Mouse (Mus musculus): ENCODE data around the gene Dolpp1. TPM values are rescaled to one million over a fixed set of nuclear protein-coding genes. Genes with fewer than 3 reads are reported as not detected.

The Dolpp1 gene
- total RNA-seq, 2 experiments from 2014 or later: 24.4 to 27.0 TPM

DNA sequence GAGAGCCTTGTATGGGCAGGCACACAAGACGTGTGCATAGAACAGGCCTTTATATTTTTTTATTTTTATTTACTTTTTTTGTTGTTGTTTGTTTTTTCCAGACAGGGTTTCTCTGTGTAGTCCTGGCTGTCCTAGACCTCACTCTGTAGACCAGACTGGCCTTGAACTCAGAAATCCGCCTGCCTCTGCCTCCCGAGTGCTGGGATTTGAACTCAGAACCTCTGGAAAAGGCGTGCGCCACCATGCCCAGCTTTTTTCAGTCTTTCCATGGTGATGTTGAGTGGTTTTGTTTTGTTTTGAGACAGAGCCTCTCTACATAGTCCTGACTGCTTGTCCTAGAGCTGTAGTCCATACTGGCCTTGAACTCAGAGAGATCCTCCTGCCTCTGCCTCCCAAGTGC lies 19.3 kb upstream of the Dolpp1 start:
- intact Hi-C loops (cut with DNase I): no loop called here

DNA sequence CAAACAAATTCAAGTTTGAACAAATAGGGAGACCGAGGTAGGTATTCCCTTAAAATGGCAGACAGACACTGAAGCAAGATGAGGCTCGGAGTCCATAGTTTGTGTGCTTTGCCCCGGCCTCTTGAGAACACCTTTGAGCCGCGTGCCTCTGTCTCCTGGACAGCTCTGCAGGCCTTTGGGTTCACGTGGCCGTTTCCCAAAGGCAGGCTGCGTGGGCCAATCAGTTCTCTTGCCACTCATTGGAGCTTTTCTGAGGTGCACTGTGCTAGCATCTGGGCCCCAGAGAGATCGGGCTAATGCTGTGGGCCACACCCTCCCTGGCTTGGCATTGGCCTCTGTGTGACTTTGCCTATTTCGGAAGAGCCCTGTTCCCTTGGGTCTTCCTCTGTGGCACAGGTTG lies 16.2 kb upstream of the Dolpp1 start:
- DNase-seq (ENCODE audit: low spot score in 2 of 2): no peak
- intact Hi-C loops (cut with DNase I): no loop called here

More for the DNA sequence above, 19.3 kb upstream of the Dolpp1 start:
- no peak for DNase-seq (ENCODE audit: low spot score in 2 of 2)

DNA sequence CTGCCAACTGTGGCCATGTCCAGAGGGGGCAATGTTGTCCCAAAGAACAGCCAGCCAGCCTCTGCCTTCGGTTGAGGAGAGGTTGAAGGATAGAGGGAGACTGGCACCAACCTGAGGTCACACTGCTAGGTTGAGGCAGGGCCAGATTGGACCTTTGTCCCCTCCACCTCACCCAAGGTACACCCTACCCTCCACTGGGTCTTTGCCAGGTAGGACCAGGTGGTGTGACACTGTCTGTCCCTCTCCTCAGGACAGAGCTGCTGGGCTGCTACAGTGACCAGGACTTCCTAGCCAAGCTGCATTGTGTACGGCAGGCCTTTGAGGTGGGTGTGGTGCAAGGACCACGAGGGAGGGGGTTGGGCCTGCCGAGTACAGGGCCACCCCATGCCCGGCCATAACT lies 14.3 kb upstream of the Dolpp1 start:
- intact Hi-C loops (cut with DNase I): no loop called here
- no peak for DNase-seq (ENCODE audit: low spot score in 2 of 2)

DNA sequence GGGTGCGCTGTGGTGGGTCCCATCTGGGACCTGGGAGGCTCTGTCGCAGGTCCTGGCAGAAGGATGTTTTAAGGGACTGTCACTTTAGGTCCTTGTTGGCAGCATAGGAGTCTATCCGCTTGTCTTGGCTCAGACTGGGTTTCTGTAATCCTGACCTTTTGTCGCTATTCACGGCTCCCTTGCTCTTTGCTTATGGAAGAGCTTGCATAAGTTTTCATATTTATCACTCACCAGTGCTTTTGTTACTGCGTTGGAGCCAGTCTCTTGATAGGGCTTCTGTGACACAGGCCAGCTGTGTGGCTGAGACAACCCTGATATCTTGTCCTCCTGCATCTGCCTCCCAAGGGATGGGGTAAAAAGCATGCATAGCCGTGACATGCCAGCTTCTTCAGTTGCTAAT lies 12.7 kb upstream of the Dolpp1 start:
- DNase-seq (ENCODE audit: low spot score in 2 of 2): no peak
- intact Hi-C loops (cut with DNase I): no loop called here

DNA sequence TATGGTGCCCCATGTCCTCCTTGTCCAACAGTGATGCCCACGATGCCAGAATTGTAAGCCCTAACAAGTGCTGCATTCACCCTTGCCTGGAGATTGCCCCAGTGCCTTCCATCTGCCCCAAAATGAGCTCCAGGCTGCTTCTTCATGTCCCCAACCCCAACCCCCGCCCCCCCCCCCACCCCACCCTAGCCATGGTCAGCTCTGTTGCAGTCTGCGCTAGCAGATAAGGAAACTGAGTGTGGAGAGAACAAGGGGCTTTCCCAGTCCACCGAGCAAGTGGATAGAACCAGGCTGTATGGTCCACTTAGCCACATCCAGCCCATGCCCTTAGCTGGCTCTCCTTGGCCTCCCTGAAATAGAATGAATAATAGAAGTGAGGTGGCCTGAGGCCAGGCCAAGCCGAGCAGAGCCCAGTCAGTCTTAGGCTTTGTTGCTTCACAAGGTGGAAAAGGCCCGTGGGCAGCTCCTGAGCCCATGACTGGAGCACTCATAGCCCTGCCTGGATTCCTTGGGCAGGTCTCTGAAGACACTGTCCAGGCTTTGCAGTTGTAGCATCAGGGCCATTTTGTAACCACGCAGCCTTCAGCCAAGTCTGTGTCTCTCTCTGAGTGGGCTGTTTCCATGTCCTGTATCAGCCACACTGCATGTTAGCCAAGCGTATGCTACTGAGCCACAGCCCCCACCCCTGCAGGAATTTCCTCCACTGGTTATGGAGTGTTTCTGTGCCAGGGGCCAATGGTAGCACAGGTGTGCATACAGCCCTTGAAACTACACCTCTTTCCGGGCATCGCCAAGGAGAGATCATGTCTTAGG lies 11.3 kb upstream of the Dolpp1 start:
- no peak for DNase-seq (ENCODE audit: low spot score in 2 of 2)
- intact Hi-C loops (cut with DNase I): no loop called here

DNA sequence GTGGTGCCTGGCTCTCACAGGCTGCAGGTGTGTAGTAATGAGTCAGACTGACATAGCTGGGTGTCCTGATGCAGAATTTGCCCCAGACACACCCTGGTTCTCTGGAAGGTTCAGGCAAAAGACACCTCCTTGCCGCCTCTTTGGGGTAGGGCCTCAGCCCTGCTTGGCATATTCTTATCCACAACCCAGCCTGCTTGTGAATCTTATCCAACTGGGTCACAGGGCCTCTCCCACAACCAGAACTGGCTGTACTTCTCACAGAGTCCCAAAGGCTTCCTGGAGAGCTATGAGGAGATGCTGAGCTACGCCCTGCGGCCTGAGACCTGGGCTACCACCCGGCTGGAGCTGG lies 10.7 kb upstream of the Dolpp1 start:
- intact Hi-C loops (cut with DNase I): no loop called here
- no peak for DNase-seq (ENCODE audit: low spot score in 2 of 2)

DNA sequence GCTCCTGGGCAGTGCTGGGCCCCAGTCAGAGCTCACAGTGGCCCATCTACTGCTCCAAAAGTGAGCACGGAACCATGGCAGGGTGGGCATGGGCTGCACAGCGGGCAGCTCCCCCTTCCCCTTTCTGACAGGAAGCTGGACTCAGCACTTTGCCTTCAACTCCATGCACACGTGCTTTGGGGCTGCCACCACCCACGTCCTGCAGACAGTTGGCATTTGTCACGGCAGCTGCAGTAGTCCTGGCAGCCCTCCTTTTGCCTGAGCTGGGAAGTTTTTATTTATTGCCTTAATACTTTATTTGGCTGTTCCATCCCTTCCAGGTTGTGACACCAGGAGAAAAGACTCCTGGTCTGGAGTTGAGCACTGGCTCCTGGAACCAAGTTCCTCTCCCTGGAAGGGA lies 7.2 kb upstream of the Dolpp1 start:
- DNase-seq (ENCODE audit: low spot score in 2 of 2): no peak
- intact Hi-C loops (cut with DNase I): no loop called here

DNA sequence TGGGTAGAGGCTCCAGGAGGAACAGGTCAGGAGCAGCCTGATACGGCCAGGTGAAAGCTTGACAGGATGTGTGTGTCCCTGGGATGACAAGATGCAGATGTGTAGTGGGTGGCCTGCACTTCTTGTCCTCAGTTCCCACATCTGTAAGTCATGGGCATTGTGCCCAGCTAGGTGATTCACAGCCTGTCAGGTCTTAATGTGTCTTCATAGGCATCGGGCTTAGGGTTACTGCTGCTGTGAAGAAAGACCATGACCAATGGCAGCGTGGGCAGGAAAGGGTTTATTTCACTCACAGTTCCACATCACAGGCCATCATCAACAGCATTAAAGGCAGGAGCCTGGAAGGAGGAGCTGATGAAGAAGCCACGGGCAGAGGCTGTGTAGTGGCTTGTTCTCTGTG lies 6.5 kb upstream of the Dolpp1 start:
- intact Hi-C loops (cut with DNase I): no loop called here
- DNase-seq (ENCODE audit: low spot score in 2 of 2): no peak

DNA sequence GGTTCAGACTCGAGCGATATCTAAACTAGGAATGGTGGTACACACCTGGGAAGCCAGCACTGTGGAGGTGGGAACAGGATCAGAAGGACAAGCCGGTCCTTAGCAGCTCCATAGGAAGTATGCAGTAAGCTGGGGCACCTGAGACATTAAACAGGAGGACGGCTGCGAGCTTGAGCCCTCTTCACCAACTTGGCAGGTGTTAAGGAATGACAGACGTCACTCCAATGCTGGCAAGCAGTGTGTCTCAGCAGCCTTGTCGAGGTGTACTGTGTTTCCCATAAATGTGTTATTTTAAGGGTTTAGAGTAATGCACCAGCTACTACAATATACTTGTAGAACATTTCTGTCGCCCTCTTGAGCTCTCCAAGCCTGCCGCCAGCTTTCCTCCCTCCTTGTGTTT lies 5.1 kb upstream of the Dolpp1 start:
- DNase-seq (ENCODE audit: low spot score in 2 of 2): no peak
- intact Hi-C loops (cut with DNase I): no loop called here

DNA sequence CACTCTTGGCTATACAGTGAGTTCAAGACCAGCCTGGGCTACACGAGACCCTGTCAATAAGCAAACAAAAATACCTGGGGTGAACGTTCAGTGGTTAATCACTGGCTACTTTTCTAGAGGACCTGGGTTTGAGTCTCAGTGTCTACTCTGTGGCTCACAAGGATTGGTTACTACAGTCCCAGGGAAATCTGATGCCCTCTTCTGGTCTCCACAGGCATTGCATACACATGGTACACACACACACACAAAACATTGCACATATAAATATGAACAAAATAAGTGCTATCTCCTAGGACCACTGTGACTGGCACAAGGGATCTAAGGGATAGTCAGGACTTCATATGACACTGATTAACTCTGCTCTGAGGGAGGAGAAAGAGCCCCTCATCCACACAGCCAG lies 3.1 kb upstream of the Dolpp1 start:
- intact Hi-C loops (cut with DNase I): no loop called here
- no peak for DNase-seq (ENCODE audit: low spot score in 2 of 2)

DNA sequence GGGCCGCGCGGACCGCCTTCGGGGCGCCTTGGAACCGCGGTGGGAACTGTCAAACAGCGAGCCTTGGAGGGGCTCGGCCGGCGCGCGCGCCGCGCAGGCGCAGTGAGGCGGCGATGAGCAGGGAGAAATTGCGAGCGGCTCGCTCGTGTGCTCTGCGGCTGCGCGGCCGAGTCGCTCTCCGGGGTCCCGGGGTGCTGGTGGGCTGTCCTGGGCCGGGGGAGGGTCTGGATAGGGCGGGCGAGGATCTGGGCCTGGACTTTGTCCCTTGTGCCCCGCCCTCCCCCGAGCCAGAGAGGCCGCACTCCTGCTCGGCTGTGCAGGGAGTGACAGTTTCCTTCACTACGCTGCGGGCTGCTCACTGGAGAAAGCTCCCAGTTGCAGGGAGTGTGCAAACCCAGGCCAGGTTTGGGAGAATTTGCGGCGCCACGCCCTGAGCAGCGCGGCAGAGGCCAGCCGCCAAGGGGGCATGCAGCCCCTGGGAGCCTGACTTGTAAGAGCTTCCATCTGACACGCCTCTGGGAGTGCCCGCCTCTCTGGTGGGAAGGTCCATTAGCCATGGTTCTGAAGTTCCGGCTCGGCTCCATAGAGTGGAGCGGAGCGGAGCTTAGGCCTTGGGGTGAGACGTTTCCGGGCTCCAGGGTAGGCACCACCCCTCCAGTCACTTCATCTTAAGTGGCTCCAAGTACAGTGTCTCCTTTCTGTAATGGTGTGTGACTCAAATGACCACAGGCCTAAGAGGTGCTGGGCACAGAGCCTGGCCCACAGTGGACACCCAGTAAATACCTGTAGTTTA lies 719 bp downstream of the Dolpp1 start:
- intact Hi-C loops (cut with DNase I): no loop called here
- peak in 1 of 2 experiments; percentile 70 for DNase-seq (ENCODE audit: low spot score in 2 of 2)

DNA sequence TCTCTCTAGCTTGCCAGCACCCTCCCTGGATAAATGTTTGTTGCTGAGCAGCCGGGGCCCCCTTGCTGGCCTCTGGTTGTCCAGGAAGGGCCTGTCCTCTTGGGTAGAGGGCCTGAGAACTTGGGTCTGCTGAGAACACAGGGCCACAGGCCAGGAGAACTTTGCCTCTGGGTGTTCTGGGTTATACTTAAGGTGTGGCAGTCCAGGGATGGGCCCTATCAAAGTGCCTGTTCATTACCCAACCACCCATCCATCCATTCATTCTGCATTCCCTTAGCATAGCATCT lies 1.3 kb downstream of the Dolpp1 start:
- DNase-seq (ENCODE audit: low spot score in 2 of 2): no peak
- intact Hi-C loops (cut with DNase I): no loop called here

DNA sequence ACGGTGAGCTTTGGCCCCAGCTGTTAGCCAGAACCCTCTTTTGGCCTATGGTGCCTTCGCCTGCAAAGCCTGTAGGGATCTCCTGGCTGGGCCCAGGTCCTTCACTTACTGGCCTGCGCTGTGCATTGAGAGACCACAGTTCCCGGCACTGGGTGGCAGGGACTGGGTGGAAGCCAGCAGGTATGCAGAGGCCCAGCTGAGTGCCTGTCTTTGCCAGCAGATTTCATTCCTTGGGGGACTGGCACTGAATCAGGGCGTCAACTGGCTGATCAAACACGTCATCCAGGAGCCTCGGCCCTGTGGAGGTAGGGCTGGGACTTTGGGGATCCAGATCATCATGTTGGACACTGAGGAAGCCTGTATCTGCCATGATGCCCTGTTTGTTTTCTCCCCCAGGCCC lies 3.7 kb downstream of the Dolpp1 start:
- no peak for DNase-seq (ENCODE audit: low spot score in 2 of 2)
- intact Hi-C loops (cut with DNase I): no loop called here

DNA sequence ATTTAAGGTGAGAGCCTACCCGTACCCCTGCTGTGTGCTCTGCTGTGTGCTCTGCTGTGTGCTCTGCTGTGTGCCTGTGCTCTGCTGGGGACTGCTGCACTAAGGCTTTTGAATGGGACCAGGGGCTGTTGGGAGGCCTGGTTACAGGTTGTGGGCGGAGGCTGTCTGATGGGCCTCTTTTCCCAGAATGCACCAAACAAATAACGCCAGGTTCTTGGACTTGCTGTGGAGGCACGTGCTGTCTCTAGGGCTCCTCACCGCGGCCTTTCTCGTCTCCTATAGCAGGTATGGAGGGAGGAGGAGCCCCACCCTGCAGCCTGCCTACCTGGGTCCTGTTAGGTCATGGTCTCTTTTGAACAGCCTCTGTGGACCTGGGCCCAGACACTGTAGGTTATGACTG lies 4.2 kb downstream of the Dolpp1 start:
- DNase-seq (ENCODE audit: low spot score in 2 of 2): no peak
- intact Hi-C loops (cut with DNase I): no loop called here

DNA sequence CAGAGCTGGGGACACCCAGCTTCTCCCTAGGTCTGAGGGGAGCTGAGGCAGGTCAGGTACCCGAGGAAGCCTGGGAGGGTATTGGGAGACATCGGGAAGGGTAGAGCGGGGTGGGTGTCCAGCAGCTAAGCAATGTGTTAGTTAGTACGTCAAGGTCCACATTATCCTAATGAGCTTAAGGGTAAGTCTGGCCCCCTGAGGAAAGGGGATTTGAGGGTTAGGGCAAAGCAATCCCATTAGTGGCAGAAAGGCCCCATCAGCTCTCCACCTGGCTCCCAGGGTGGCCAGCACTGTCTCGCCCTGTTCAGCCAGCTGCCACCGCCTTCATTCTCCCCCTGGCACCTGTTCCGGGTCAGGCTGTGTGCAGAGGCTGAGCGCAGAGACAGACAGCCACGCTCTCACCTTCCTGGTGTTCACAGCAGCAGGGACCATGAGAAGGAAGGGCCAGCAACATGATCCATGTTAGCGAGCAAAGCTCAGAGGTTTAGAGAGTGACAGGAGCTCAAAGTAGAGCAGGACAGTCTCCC lies 6.0 kb downstream of the Dolpp1 start:
- intact Hi-C loops (cut with DNase I): no loop called here
- no peak for DNase-seq (ENCODE audit: low spot score in 2 of 2)

DNA sequence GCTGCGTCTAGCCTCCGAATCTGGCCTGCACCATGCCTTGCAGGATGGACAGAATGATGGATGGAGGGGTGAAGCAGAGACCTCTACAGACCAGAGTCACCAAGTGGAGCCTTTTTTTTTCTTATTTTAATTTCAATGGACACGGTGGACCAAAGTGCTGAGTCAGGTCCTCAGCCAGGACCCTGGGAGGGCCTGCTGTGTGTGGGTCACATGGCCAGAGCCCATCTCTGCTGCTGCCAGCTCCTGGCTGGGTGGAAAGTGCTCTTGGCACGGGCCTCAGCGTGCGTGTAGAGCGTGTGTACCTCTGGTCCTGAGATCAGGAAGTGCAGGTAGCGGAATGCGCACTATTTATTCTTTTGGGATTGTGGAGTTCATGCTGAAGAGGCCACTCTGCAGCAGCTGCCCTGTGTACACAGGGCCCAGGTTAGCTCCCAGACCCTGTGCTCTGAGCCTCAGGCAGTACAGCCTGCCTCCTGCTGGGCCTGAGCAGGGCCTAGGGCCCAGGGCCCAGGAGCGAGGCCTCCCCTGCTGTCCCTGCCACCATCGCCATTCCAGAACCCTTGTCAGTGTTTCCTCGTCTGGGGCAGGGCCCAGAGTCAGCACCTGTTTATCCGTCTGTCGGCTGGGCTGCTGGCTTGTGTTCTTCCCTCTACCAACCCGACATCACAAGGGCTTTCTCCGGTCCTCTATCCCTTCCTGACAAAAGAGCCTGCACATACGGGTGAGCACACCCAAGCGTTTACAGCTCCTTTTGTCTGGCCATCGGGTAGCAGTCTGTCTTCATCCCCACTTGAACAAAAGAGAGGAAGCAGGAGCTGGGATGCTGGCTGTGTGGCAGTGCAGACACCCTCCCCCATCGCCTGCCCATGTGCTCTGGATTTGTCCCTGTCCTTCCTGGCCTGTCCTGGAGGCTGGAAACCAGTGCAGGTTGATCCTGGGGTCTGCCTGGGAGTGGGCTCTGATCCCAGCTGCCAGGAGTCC lies 7.4 kb downstream of the Dolpp1 start:
- intact Hi-C loops (cut with DNase I): no loop called here
- DNase-seq (ENCODE audit: low spot score in 2 of 2): no peak

DNA sequence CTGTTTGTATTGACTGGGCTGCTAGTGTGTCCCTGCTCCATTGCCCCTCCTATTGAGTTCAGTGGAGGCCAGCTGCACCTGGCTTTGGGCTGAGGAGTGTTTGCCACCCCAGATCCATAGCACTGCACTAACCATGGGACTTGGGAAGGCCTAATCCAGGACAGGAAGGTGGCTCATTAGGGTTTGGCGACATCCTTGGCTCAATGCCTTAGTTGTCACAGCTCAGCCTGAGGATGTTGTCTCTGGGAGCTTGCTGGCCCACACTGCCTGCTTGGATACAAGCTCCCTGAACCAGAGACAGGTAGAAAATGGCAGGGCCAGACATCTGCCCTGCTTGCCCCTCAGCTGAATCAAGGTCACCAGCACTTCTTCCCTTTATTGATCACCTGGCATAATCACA lies 9.5 kb downstream of the Dolpp1 start:
- intact Hi-C loops (cut with DNase I): no loop called here
- DNase-seq (ENCODE audit: low spot score in 2 of 2): no peak

DNA sequence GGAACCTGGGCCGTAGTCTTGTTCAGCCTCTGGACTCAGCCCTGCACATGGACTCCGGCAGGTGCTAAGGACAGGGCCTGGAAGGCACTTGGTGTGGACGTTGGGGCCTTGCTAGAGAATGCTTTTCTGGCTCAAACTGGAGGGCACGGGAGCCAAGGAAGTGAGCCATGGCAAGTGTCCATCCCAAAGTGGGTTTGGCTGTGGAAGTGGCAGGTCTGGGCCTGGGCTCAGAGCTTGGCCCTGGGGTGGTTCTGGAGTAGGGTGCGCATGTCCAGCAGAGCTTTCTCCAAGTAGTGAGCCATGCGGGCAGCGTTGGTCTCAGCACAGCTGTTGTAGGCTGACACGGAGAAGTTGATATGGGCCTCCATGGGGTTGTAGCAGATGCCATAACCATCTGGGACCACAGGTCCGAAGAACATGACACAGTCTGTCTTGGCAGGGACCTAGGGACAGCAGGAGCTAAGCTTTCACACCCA lies 10.3 kb downstream of the Dolpp1 start:
- intact Hi-C loops (cut with DNase I): no loop called here
- DNase-seq (ENCODE audit: low spot score in 2 of 2): no peak

DNA sequence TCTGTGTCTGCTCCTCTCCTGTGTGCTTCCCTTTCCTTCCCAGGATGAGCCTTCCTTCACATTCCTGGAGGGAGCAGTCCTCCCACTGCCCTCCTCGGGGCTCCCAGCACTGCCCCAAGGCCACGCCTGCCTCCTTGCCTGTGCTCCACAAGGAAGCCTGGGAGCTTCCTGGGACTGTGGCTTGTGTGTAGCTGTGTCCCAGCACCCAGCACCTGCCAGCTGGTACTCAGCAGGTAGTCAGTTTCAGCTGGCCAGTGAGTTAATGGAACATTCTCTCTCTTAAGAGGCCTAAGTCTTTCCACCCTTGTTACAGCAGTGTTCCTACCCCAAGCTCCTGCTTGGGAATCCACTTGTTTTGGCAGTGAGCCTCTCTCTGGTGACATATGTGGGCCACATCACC lies 10.8 kb downstream of the Dolpp1 start:
- intact Hi-C loops (cut with DNase I): no loop called here
- DNase-seq (ENCODE audit: low spot score in 2 of 2): no peak

DNA sequence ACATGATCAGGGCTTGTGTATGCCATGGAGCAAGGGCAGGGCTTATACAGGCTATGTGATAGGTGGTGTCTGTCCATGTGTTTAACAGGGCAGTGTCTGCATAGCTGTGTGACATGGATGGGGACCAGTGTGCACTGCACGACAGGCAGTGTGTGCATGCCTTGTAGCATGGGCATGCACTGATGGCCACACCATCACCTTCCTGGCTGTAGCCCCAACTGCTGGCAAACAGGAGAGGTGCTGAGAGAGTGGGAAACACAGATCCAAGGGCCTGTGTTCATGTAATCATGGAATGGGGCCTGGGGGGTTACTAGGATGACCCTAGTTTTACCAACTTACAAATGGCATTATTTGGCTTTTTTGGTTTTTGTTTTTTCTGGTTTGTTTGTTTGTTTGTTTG lies 11.8 kb downstream of the Dolpp1 start:
- intact Hi-C loops (cut with DNase I): no loop called here

More for the DNA sequence above, 11.8 kb downstream of the Dolpp1 start:
- DNase-seq (ENCODE audit: low spot score in 2 of 2): no peak

All from left cerebral cortex, postnatal 36 days (tissue).